Mouse (Mus musculus) myocyte (in vitro differentiated cells): Measurements from ENCODE around the gene Gm9918.

ENCODE experiments used
- MAX ChIP-seq: IDR thresholded peaks from one replicate; pipeline ENCODE4 v1.6.1; 2011; ENCODE audit warnings: low read depth, mild to moderate bottlenecking, control low read depth
- MYOG ChIP-seq, 3 experiments: IDR thresholded peaks; one replicate each; pipeline ENCODE4 v1.6.1; 2011; ENCODE audit warnings: control low read depth in 2 of 3, low read depth in 2 of 3, mild to moderate bottlenecking in 2 of 3; ENCODE audit not compliant: insufficient read length in 2 of 3, control insufficient read depth in 1 of 3, insufficient read depth in 1 of 3
- POLR2A ChIP-seq: IDR thresholded peaks from one replicate; pipeline ENCODE4 v1.6.1; 2011; ENCODE audit warnings: low read depth, mild to moderate bottlenecking, control low read depth, moderate library complexity; ENCODE audit not compliant: insufficient read length
- POLR2AphosphoS2 ChIP-seq: IDR thresholded peaks from one replicate; pipeline ENCODE4 v1.6.1; 2011; ENCODE audit warnings: low read depth, control low read depth; ENCODE audit not compliant: insufficient read length

DNA sequence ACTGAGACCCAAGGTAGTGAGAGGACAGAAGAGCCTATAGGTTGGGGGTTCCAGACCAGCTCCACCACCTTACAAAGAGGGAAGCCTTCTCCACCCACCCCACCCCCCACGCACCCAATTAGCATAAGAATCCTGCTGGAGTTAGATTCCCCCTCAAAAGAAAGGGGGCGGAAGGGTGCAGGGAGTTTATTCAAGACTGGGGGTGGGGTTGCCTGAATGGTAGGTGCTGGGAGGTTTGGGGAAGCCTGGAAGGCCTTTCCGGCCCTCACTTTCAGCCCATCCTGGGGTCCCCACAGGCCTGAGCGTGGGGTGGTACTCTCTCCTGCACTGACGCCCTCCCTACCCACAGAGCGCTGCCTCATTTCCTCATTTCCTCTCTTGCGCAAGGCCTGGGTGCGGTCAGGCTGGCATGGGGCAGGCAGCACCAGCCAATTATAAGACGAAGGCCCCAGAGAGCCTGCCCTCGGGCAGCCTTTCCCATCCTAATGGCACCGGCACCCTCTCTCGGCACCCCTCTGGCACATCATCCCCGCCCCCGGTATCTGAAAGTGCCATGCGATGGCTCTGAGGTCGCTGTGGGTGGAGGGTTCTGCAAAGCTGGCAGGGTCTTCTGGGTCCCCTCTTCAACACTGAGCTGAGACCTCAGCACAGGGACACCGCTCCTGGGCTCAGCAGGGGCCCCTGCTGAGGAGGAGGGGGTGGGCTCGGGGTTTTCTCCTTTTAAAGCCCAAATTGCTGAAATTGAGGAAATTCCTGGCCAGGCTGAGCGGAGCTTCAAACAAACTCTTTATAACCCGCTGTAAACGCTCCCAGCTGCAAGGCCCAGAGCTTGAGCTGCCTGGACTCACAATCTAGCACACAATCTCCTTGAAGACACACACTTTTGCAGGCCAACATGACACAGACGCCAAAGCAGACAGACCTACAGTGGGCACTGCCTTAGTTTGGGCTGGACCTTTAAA lies 26.9 kb upstream of the Gm9918 start:
- TF ChIP-seq POLR2A: peak; percentile 84
- peak; percentile 90 for TF ChIP-seq POLR2AphosphoS2
- no peak for TF ChIP-seq MAX
- TF ChIP-seq MYOG (IDR thresholded peaks at IDR 0.05; ENCODE audit: control insufficient read depth in 1 of 3, insufficient read depth in 1 of 3, insufficient read length in 2 of 3, low read depth in 2 of 3): peak in 1 of 3 experiments; percentile 14
